Mouse (Mus musculus): ENCODE data around the gene Tnnt1.
A peak's percentile ranks its signal among the peaks of the same experiment; 100 is the strongest.

Gene Tnnt1

GRCm38 (mm10) chr7:4521231-4522003 lies 5.2 kb upstream of the Tnnt1 start:
- no peak for DNase-seq (ENCODE audit: low spot score in 2 of 2)

- DNase-seq (ENCODE audit: low spot score in 2 of 2), result no peak
Observed at GRCm38 (mm10) chr7:4518487-4518886, 2.3 kb upstream of the Tnnt1 start.

GRCm38 (mm10) chr7:4515853-4516252 lies 329 bp downstream of the Tnnt1 start:
- no peak for DNase-seq (ENCODE audit: low spot score in 2 of 2)

- no peak for DNase-seq (ENCODE audit: low spot score in 2 of 2)
Observed at GRCm38 (mm10) chr7:4513829-4514712, 2.1 kb downstream of the Tnnt1 start.

- DNase-seq (ENCODE audit: low spot score in 2 of 2), result no peak
Observed at GRCm38 (mm10) chr7:4513236-4513635, 2.9 kb downstream of the Tnnt1 start.

- no peak for DNase-seq (ENCODE audit: low spot score in 2 of 2)
Observed at GRCm38 (mm10) chr7:4511489-4512224, 4.5 kb downstream of the Tnnt1 start.

- no peak for DNase-seq (ENCODE audit: low spot score in 2 of 2)
Observed at GRCm38 (mm10) chr7:4509863-4510608, 6.1 kb downstream of the Tnnt1 start.

- no peak for DNase-seq (ENCODE audit: low spot score in 2 of 2)
Observed at GRCm38 (mm10) chr7:4508739-4509116, 7.5 kb downstream of the Tnnt1 start.

- DNase-seq (ENCODE audit: low spot score in 2 of 2), result no peak
Observed at GRCm38 (mm10) chr7:4508062-4508738, 8.0 kb downstream of the Tnnt1 start.

GRCm38 (mm10) chr7:4507220-4507619 lies 9.0 kb downstream of the Tnnt1 start:
- DNase-seq (ENCODE audit: low spot score in 2 of 2), result no peak

- DNase-seq (ENCODE audit: low spot score in 2 of 2), result no peak
Observed at GRCm38 (mm10) chr7:4504646-4505435, 11.3 kb downstream of the Tnnt1 start.

- no peak for DNase-seq (ENCODE audit: low spot score in 2 of 2)
Observed at GRCm38 (mm10) chr7:4503858-4504257, 12.3 kb downstream of the Tnnt1 start.

GRCm38 (mm10) chr7:4503100-4503499 lies 13.1 kb downstream of the Tnnt1 start:
- DNase-seq (ENCODE audit: low spot score in 2 of 2), result no peak

- DNase-seq (ENCODE audit: low spot score in 2 of 2), result peak in 1 of 2 experiments; percentile 37
Observed at GRCm38 (mm10) chr7:4502421-4503090, 13.6 kb downstream of the Tnnt1 start.

- peak; percentile 89 to 95 for DNase-seq (ENCODE audit: low spot score in 2 of 2)
Observed at GRCm38 (mm10) chr7:4501558-4502397, 14.4 kb downstream of the Tnnt1 start, which contains the start of gene Ppp1r12c. Gene Ppp1r12c, minus strand, starts transcription at chr7:4501680.

- peak in 1 of 2 experiments; percentile 56 for DNase-seq (ENCODE audit: low spot score in 2 of 2)
Observed at GRCm38 (mm10) chr7:4500892-4501471, 15.2 kb downstream of the Tnnt1 start.

GRCm38 (mm10) chr7:4499034-4499433 lies 17.1 kb downstream of the Tnnt1 start:
- DNase-seq (ENCODE audit: low spot score in 2 of 2), result no peak

- DNase-seq (ENCODE audit: low spot score in 2 of 2), result no peak
Observed at GRCm38 (mm10) chr7:4498251-4498650, 17.9 kb downstream of the Tnnt1 start.

Measured in frontal cortex, postnatal 14 days (tissue).